Mouse (Mus musculus) stomach, embryonic 16.5 days (tissue): ENCODE results near the gene Pkd2. TPM values are rescaled to one million over a fixed set of nuclear protein-coding genes. Genes with fewer than 3 reads are reported as not detected.

Experiments used
- polyA plus RNA-seq: library from polyadenylated mRNA; unstranded; fragments of >200 nt; fragmentation: Nextera tagmentation; extraction: Ambion mirVana; gene quantifications from 2 replicates; pipeline ENCODE4 v1.2.1, GENCODE M21; 2015

The Pkd2 gene
- polyA plus RNA-seq, 1 experiment from 2014 or later: 11.6 TPM

Other genes with a start within 250 kb of the Pkd2 start
- gene Ibsp, start 160.3 kb upstream of the Pkd2 start, polyA plus RNA-seq: 0.28 and 0.81 TPM in 2 replicates
- not detected in 2 replicates for gene Mepe, start 134.1 kb upstream of the Pkd2 start, polyA plus RNA-seq
- gene Spp1, start 24.3 kb upstream of the Pkd2 start, polyA plus RNA-seq: 126 and 136 TPM in 2 replicates
- 8.5 and 10.7 TPM in 2 replicates for gene BC005561, start 48.9 kb downstream of the Pkd2 start, polyA plus RNA-seq